Mouse (Mus musculus) hindbrain, embryonic 11.5 days (tissue): ENCODE measurements around the gene Lrrc15. TPM values are rescaled to one million over a fixed set of nuclear protein-coding genes. Genes with fewer than 3 reads are reported as not detected.

ENCODE experiments used
- polyA plus RNA-seq: library from polyadenylated mRNA; unstranded; fragments of >200 nt; fragmentation: Nextera tagmentation; extraction: Ambion mirVana; gene quantifications from 2 replicates; pipeline ENCODE4 v1.2.1, GENCODE M21; 2014

Gene Lrrc15
- polyA plus RNA-seq, 1 experiment from 2014 or later = 0.91 TPM

Other genes starting within 250 kb of the Lrrc15 start
- gene Hes1, start 218.9 kb downstream of the Lrrc15 start, polyA plus RNA-seq = 28.8 and 32.9 TPM in 2 replicates
- not detected in 2 replicates for gene Cpn2, start 15.8 kb downstream of the Lrrc15 start, polyA plus RNA-seq
- gene Gp5, start 27.5 kb upstream of the Lrrc15 start, polyA plus RNA-seq = 1.3 and 2.4 TPM in 2 replicates
- 10.3 and 12.6 TPM in 2 replicates for gene Atp13a3, start 122.7 kb upstream of the Lrrc15 start, polyA plus RNA-seq